Mouse (Mus musculus) ES-Bruce4 (cell line): Measurements from ENCODE around the gene Dnah14. TPM values are rescaled to one million over a fixed set of nuclear protein-coding genes. Genes with fewer than 3 reads are reported as not detected.

ENCODE experiments used
- H3K27ac ChIP-seq: 2 replicates; pipeline ENCODE4 v1.5.1; 2012; ENCODE audit warnings: low read length, inconsistent platforms; ENCODE audit not compliant: insufficient read depth
- H3K27me3 ChIP-seq: 2 replicates; pipeline ENCODE4 v1.6.1; 2012; ENCODE audit warnings: mild to moderate bottlenecking, low read length, inconsistent platforms; ENCODE audit not compliant: control insufficient read depth, poor library complexity, insufficient read depth, severe bottlenecking
- H3K36me3 ChIP-seq: 2 replicates; pipeline ENCODE4 v1.6.1; 2012; ENCODE audit warnings: inconsistent platforms, mild to moderate bottlenecking, low read length, moderate library complexity; ENCODE audit not compliant: control insufficient read depth, poor library complexity, insufficient read depth, severe bottlenecking
- H3K4me1 ChIP-seq: one replicate; pipeline ENCODE4 v1.8.1; 2011; ENCODE audit warnings: low read length; ENCODE audit not compliant: control insufficient read depth, insufficient read depth
- H3K4me3 ChIP-seq: 2 replicates; pipeline ENCODE4 v1.5.1; 2011; ENCODE audit warnings: low read depth, mild to moderate bottlenecking, low read length
- H3K9ac ChIP-seq: 2 replicates; pipeline ENCODE4 v1.6.1; 2012; ENCODE audit warnings: low read depth, mild to moderate bottlenecking, inconsistent platforms; ENCODE audit not compliant: poor library complexity, severe bottlenecking
- H3K9me3 ChIP-seq: replicated peaks from 2 replicates; pipeline ENCODE4 v1.6.1; 2012; ENCODE audit warnings: mild to moderate bottlenecking, low read length, inconsistent platforms; ENCODE audit not compliant: control insufficient read depth, poor library complexity, insufficient read depth, severe bottlenecking
- CTCF ChIP-seq: IDR thresholded peaks from one replicate; pipeline ENCODE4 v1.8.1; 2011; ENCODE audit warnings: low read depth, low read length
- EP300 ChIP-seq: IDR thresholded peaks from 2 replicates; pipeline ENCODE4 v1.6.1; 2011; ENCODE audit warnings: low read depth, low read length; ENCODE audit not compliant: insufficient read depth
- POLR2A ChIP-seq: IDR thresholded peaks from one replicate; pipeline ENCODE4 v1.8.1; 2011; ENCODE audit warnings: low read length; ENCODE audit not compliant: insufficient read depth
- polyA plus RNA-seq: library from polyadenylated mRNA; stranded (reverse); fragments of >200 nt; gene quantifications from 2 replicates; pipeline ENCODE4 v1.2.4, GENCODE M21; 2011; ENCODE audit warnings: low read depth; ENCODE audit not compliant: missing spikeins, insufficient read depth, insufficient read length

Dnah14 gene
- polyA plus RNA-seq, 1 experiment, result 0.33 TPM

DNA sequence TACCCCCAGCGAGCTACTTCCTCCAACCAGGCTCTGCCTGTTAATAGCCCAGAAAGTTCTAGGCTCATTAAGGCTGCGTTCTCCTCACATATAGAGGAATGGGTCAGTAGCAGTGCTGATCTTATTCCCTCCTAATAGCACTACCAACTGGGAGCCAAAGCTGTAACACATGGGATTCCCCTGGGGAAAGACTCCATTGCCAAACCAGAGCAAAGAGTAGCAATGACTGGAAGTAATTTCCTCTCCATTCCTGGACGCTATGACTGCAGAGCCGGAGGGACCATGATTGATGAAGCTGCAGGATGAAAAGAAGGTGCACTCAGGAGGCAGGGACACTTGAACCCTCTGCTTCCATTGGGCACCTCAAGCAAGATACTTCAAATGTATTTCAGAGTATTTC is 274.1 kb downstream of the Dnah14 start:
- no peak for TF ChIP-seq EP300
- no peak for TF ChIP-seq CTCF
- Histone ChIP-seq H3K4me1 (no peaks in the 10 kb centered on the region), H3K9ac (no peak overlapping the region), H3K27me3 (no peaks in the 10 kb centered on the region), H3K4me3 (no peak overlapping the region), H3K9me3 (no peaks in the 10 kb centered on the region), H3K27ac (no peak overlapping the region), H3K36me3 (no peaks in the 10 kb centered on the region)

DNA sequence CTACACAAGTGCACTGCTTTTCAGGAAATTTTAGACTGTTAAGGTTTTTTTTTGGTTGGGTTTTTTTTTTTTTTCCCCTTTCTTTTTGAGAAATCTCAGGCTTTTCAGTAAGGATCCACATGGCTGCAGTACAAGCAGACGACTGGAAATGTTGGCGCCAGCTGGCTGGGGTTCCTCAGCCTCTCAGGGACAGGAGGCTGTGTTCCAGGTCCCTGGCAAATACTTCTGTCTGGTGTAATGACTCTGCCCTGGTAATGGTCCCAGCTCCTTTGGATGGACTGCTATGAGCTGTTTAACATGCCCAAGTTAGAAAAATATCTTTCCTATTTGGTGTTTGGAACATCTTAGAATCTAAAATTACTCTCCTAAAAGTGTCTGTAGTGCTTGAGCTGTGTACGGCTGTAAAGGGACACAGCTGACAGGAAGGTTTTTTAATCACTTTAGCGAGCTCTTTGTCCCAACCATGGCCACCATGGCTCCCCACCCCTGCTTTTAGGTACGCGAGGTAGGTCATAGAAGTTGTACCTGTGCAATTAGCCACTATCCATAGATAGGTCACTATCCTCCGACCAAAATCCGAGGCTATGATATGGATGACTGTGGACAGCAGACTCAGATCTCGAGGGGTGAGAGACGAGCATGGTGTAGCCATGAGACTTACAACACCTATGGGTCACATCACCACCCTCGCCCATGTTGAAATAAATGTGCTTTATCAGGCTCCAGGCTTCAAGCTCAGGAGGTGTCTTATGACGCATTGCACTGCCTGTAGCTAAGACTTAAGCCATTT is 275.4 kb downstream of the Dnah14 start:
- Histone ChIP-seq H3K4me1 (no peaks in the 10 kb centered on the region), H3K9me3 (no peaks in the 10 kb centered on the region), H3K27ac (no peak overlapping the region), H3K9ac (no peak overlapping the region), H3K27me3 (no peaks in the 10 kb centered on the region), H3K4me3 (no peak overlapping the region), H3K36me3 (no peaks in the 10 kb centered on the region)
- TF ChIP-seq EP300 (no peak), POLR2A (no peak), CTCF (no peak)

DNA sequence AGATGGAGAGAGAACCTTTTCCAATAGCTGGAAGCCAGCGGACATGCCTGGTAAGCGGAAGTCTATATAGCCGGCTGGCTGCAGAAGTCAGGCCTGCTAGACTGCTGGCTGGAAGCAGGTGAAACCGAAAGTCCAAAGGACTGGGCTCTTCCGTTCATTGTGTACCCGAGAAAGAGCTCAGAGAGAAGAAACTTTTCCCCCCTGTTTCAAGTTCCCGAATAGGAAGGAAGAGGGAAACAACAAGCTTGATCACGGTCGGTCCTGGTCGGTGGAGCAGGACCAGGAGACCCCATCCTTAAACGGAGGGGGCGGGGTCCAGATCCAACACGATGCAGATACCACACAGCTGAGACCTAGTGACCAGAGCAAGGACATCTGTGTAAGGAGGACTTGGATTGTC is 276.1 kb downstream of the Dnah14 start:
- TF ChIP-seq EP300, result no peak
- no peak for TF ChIP-seq CTCF
- no peak for TF ChIP-seq POLR2A
- Histone ChIP-seq H3K4me1 (no peaks in the 10 kb centered on the region), H3K4me3 (0 out of 2 replicates have a peak overlapping the region, but pooled peaks have one; percentile 5), H3K9ac (no peak overlapping the region), H3K9me3 (peaks cover 4% of the 10 kb centered on the region; the same call in 1 of the 2 replicates), H3K36me3 (no peaks in the 10 kb centered on the region), H3K27me3 (no peaks in the 10 kb centered on the region), H3K27ac (0 out of 2 replicates have a peak overlapping the region, but pooled peaks have one; percentile 4)

DNA sequence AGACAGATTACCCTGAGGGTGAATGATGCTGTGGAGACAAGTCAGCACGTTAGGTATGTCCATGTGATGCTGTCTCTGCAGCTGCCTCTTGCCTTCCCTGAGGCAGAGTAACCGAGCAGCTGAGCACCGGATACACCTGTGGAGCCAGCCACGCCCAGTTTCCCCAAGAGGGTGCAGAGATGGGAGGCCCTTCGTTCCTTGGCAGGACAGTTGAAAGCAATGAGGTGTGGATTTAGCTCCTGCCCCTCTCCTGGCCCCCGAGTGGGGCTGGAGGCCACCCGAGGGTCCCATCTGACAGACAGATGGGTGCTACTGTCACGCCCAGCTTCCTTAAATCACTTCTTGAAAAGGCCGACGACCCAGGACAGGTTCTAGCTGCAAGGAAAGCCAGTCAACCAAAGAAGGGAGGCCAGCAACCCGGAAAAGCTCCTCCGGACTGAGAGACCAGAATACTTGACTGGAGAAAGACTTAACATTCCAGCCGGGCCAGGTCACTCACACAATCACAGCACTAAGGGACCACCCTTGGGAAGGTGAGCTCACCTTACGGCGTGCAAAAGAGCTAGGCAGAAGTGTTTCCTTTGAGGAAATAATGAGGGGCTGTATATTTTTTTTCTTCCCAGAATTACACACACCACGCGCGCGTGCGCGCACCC is 276.9 kb downstream of the Dnah14 start:
- H3K27me3 ChIP-seq, result no peaks in the 10 kb centered on the region
- H3K9ac ChIP-seq, result peak overlapping the region; percentile 37; the same call in 1 of the 2 replicates
- H3K27ac ChIP-seq, result peak overlapping the region; percentile 80
- TF ChIP-seq EP300 (peak; percentile 89), CTCF (no peak)
- H3K36me3 ChIP-seq, result no peaks in the 10 kb centered on the region
- H3K4me1 ChIP-seq, result no peaks in the 10 kb centered on the region
- peaks cover 4% of the 10 kb centered on the region; the same call in 1 of the 2 replicates for H3K9me3 ChIP-seq
- peak overlapping the region; percentile 52 for H3K4me3 ChIP-seq

DNA sequence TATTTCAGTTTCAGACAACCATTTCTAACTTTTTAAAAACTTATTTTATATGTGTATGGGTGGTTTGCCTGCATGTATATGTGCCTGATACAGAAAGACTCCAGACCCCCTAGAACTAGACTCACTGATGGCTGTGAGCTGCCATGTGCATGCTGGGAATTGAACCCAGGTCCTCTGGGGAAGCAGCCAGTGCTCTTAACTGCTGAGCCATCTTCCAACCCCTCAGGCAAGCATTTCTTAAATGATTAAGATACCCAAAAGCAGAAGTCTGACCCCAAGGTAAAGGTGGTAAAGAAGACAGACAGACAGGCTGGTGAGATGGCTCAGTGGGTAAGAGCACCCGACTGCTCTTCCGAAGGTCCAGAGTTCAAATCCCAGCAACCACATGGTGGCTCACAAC is 278.5 kb downstream of the Dnah14 start:
- H3K9me3 ChIP-seq, result peaks cover 4% of the 10 kb centered on the region; the same call in 1 of the 2 replicates
- TF ChIP-seq POLR2A, result no peak
- TF ChIP-seq CTCF, result no peak
- no peak for TF ChIP-seq EP300
- H3K36me3 ChIP-seq, result no peaks in the 10 kb centered on the region
- no peaks in the 10 kb centered on the region for H3K4me1 ChIP-seq
- H3K27ac ChIP-seq, result no peak overlapping the region
- H3K9ac ChIP-seq, result no peak overlapping the region
- no peak overlapping the region for H3K4me3 ChIP-seq
- H3K27me3 ChIP-seq, result no peaks in the 10 kb centered on the region

DNA sequence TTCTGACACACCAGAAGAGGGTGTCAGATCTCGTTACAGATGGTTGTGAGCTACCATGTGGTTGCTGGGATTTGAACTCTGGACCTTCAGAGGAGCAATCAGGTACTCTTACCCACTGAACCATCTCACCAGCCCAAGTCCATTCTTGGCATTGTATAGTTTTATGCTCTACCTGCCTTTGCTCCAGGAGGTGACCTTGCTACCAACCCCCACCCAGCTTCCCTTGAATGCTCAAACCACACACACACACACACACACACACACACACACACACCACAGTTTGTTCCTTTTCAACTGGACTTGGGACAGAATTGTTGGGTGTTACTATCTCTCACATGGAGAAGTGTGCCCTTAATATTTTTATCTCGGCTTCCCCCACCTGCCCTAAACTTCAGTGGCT is 280.0 kb downstream of the Dnah14 start:
- no peaks in the 10 kb centered on the region for H3K27me3 ChIP-seq
- no peaks in the 10 kb centered on the region for H3K36me3 ChIP-seq
- peaks cover 4% of the 10 kb centered on the region; the same call in 1 of the 2 replicates for H3K9me3 ChIP-seq
- H3K27ac ChIP-seq, result no peak overlapping the region
- TF ChIP-seq CTCF, result no peak
- TF ChIP-seq POLR2A, result no peak
- no peak for TF ChIP-seq EP300
- no peaks in the 10 kb centered on the region for H3K4me1 ChIP-seq
- H3K4me3 ChIP-seq, result no peak overlapping the region
- H3K9ac ChIP-seq, result no peak overlapping the region
